Mouse (Mus musculus): ENCODE data around the gene Sirt2. TPM values are rescaled to one million over a fixed set of nuclear protein-coding genes. Genes with fewer than 3 reads are reported as not detected.

Sirt2 gene
- polyA plus RNA-seq, 1 experiment: 100.0 TPM

DNA sequence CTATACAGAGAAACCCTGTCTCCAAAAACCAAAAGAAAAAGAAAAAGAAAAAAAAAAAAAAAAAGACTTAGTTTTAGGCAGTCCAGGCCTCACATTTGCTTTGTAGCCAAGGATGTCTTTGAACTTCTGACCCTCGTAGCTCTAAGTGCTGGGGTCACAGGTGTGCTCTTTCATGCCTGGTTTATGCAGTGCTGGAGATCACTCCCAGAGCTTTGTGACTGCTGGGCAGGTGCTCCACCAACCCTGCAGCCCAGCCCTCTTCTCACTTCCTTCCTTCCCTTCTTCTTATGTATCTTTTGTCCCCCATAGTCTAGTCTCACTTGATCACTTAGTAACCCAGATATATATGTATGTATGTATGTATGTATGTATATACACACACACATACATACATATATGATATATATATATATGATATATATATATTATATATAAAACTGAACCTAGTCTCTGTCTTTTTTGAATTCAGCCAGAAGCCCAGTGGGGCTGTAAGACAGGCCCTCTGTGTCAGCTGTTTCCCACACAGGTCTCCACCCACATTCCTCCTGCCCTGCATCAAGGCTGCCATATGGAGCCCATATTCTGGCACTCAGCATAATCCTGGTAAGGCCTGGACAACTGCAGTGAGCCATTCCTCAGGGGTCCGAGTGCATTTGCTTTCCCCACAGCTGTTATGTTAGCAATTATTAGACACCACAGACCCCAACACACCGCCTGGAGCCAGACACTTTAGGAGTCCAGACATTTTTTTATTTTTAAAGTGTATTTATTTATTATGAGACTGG, 45.6 kb upstream of the Sirt2 start:
- TF ChIP-seq MYOG (IDR thresholded peaks at IDR 0.05; ENCODE audit: control insufficient read depth in 1 of 3, insufficient read depth in 1 of 3, insufficient read length in 2 of 3, low read depth in 2 of 3) (peak; percentile 61 to 98 (median 88)), E2F4 (IDR thresholded peaks at IDR 0.05; ENCODE audit: insufficient read depth) (no peak), TCF3 (IDR thresholded peaks at IDR 0.05; ENCODE audit: insufficient read length, low read depth) (peak; percentile 50), TCF12 (IDR thresholded peaks at IDR 0.05; ENCODE audit: insufficient read depth, poor library complexity, severe bottlenecking) (peak; percentile 88), MAX (IDR thresholded peaks at IDR 0.05; ENCODE audit: low read depth) (no peak), POLR2AphosphoS2 (IDR thresholded peaks at IDR 0.05; ENCODE audit: insufficient read length, low read depth) (no peak), CEBPB (IDR thresholded peaks at IDR 0.05; ENCODE audit: insufficient read depth, poor library complexity, severe bottlenecking) (no peak), USF1 (IDR thresholded peaks at IDR 0.05; ENCODE audit: low read depth) (no peak), MYOD1 (IDR thresholded peaks at IDR 0.05; ENCODE audit: control insufficient read depth in 1 of 3, insufficient read length in 2 of 3, low read depth in 2 of 3) (peak in 2 of 3 experiments; percentile 84)
- Histone ChIP-seq H3K4me2 (ENCODE audit: low read depth) (peak overlapping the region; percentile 15), H3K36me3 (ENCODE audit: control insufficient read depth, insufficient read depth) (peaks cover 21% of the 10 kb centered on the region), H3ac (ENCODE audit: control insufficient read depth, insufficient read length) (no peak overlapping the region), H3K79me2 (ENCODE audit: control insufficient read depth, insufficient read depth) (peaks cover 20% of the 10 kb centered on the region), H3K27me3 (ENCODE audit: control insufficient read depth, insufficient read depth, insufficient read length) (no peaks in the 10 kb centered on the region), H3K4me3 (no peak overlapping the region)

DNA sequence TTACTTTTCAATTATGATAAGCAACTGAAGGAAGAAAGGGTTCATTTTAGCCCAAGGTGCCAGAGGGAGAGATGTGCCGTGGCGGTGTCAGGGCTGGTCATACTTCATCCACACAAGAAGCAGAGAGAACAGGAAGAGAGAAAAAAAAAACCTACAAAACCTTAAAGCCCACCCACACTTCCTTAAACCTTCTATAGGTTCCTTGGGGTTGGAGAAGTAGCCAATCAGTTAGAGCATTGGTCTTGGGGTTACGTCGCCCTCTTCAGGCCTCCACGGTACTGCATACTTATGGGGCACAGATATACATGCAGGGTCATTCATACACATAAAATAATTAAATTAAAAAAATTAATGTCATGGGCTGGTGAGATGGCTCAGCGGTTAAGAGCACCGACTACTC, 44.5 kb upstream of the Sirt2 start:
- Histone ChIP-seq H3K4me3 (no peak overlapping the region), H3ac (ENCODE audit: control insufficient read depth, insufficient read length) (no peak overlapping the region), H3K36me3 (ENCODE audit: control insufficient read depth, insufficient read depth) (peaks cover 26% of the 10 kb centered on the region), H3K79me2 (ENCODE audit: control insufficient read depth, insufficient read depth) (peaks cover 20% of the 10 kb centered on the region), H3K4me2 (ENCODE audit: low read depth) (no peak overlapping the region), H3K27me3 (ENCODE audit: control insufficient read depth, insufficient read depth, insufficient read length) (no peaks in the 10 kb centered on the region)
- TF ChIP-seq MAX (IDR thresholded peaks at IDR 0.05; ENCODE audit: low read depth) (no peak), MYOD1 (IDR thresholded peaks at IDR 0.05; ENCODE audit: control insufficient read depth in 1 of 3, insufficient read length in 2 of 3, low read depth in 2 of 3) (no peak), TCF12 (IDR thresholded peaks at IDR 0.05; ENCODE audit: insufficient read depth, poor library complexity, severe bottlenecking) (no peak), SRF (IDR thresholded peaks at IDR 0.05; ENCODE audit: control insufficient read depth, insufficient read length, low read depth) (no peak), USF1 (IDR thresholded peaks at IDR 0.05; ENCODE audit: low read depth) (no peak), MYOG (IDR thresholded peaks at IDR 0.05; ENCODE audit: control insufficient read depth in 1 of 3, insufficient read depth in 1 of 3, insufficient read length in 2 of 3, low read depth in 2 of 3) (no peak), CEBPB (IDR thresholded peaks at IDR 0.05; ENCODE audit: insufficient read depth, poor library complexity, severe bottlenecking) (no peak), E2F4 (IDR thresholded peaks at IDR 0.05; ENCODE audit: insufficient read depth) (no peak), POLR2AphosphoS2 (IDR thresholded peaks at IDR 0.05; ENCODE audit: insufficient read length, low read depth) (no peak), REST (IDR thresholded peaks at IDR 0.05; ENCODE audit: insufficient read depth, insufficient read length) (no peak), POLR2A (IDR thresholded peaks at IDR 0.05; ENCODE audit: insufficient read length, low read depth) (no peak), TCF3 (IDR thresholded peaks at IDR 0.05; ENCODE audit: insufficient read length, low read depth) (no peak)

DNA sequence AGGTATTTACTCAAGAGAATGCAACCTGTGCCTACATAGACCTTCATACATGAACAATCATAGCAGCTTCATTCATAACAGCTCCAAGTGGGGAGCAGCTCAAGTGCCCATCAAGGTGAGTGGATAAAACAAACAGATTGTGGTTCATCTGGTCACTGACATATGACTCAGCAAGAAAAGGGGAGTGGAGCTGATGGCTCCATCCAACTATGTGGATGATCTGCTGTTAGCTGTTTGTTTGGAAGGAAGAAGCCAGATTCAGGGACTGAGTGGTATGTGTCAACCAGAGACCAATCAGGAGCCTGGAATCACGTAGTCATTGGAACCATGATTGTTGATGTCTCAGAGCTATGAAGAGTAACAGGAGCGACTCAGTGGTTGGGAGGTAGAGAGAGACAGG, 41.9 kb upstream of the Sirt2 start:
- peaks cover 26% of the 10 kb centered on the region for H3K36me3 ChIP-seq (ENCODE audit: control insufficient read depth, insufficient read depth)
- no peak overlapping the region for H3K4me3 ChIP-seq
- no peaks in the 10 kb centered on the region for H3K79me2 ChIP-seq (ENCODE audit: control insufficient read depth, insufficient read depth)
- TF ChIP-seq REST (IDR thresholded peaks at IDR 0.05; ENCODE audit: insufficient read depth, insufficient read length): no peak
- TF ChIP-seq TCF3 (IDR thresholded peaks at IDR 0.05; ENCODE audit: insufficient read length, low read depth): no peak
- TF ChIP-seq CEBPB (IDR thresholded peaks at IDR 0.05; ENCODE audit: insufficient read depth, poor library complexity, severe bottlenecking): no peak
- no peaks in the 10 kb centered on the region for H3K27me3 ChIP-seq (ENCODE audit: control insufficient read depth, insufficient read depth, insufficient read length)
- H3K4me2 ChIP-seq (ENCODE audit: low read depth): no peak overlapping the region
- no peak overlapping the region for H3ac ChIP-seq (ENCODE audit: control insufficient read depth, insufficient read length)

DNA sequence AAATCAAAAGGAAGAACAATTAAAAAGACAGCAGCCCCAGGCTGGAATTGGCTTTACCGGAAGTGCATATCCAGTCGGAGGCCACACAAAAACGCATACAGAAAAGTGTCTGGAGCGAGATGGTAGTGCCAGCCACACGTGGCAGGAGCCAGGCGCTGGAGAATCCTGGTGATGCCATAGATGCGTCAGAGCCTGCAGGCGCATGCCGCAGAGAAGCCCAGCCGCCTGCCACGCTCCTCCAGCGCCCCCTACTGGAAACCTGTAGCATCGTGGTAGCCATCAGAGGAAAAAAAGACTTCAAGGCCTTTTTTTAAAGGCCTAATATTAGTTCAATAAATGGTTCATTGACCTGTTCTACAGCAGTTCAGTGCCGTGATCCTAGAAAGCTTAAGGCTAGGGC, 39.9 kb upstream of the Sirt2 start:
- Histone ChIP-seq H3K4me3 (no peak overlapping the region), H3K4me2 (ENCODE audit: low read depth) (no peak overlapping the region), H3K27me3 (ENCODE audit: control insufficient read depth, insufficient read depth, insufficient read length) (no peaks in the 10 kb centered on the region), H3K79me2 (ENCODE audit: control insufficient read depth, insufficient read depth) (no peaks in the 10 kb centered on the region), H3ac (ENCODE audit: control insufficient read depth, insufficient read length) (no peak overlapping the region), H3K36me3 (ENCODE audit: control insufficient read depth, insufficient read depth) (peaks cover 26% of the 10 kb centered on the region)
- TF ChIP-seq MAX (IDR thresholded peaks at IDR 0.05; ENCODE audit: low read depth): no peak
- TF ChIP-seq MYOG (IDR thresholded peaks at IDR 0.05; ENCODE audit: control insufficient read depth in 1 of 3, insufficient read depth in 1 of 3, insufficient read length in 2 of 3, low read depth in 2 of 3): no peak
- no peak for TF ChIP-seq TCF12 (IDR thresholded peaks at IDR 0.05; ENCODE audit: insufficient read depth, poor library complexity, severe bottlenecking)
- no peak for TF ChIP-seq E2F4 (IDR thresholded peaks at IDR 0.05; ENCODE audit: insufficient read depth)
- TF ChIP-seq MYOD1 (IDR thresholded peaks at IDR 0.05; ENCODE audit: control insufficient read depth in 1 of 3, insufficient read length in 2 of 3, low read depth in 2 of 3): no peak
- no peak for TF ChIP-seq TCF3 (IDR thresholded peaks at IDR 0.05; ENCODE audit: insufficient read length, low read depth)
- TF ChIP-seq POLR2A (IDR thresholded peaks at IDR 0.05; ENCODE audit: insufficient read length, low read depth): no peak

DNA sequence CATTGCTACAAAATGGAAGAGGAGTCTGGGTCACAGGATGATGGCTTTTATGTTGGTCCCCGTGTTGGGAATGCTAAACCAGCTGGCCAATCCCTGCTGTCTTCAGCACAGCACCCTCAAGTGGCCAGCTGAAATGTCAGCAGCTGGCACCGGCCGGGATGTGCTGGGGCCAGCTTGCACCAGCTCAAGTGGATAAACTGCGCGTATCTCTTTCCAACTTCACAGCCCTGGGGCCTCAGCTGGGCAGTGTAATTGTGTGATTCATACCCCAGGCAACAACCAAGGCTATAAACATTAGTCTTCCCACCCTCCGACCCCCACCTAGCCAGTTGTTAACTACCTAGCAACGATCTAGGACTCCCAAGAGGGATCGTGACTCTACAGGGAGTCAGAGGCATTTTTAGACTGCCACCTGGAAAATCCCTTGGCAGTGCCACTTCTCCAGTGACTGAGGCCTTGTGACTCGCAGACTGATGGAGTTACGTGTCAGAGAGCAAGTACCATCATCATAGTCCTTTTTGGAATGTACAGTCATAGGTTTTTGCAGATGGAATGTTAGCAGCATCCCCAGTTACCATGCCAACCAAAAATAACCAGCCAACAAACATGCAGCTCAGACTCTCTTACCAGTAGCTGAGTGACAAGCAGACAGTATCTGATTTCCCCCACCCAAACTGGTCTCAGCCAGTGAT, 38.7 kb upstream of the Sirt2 start:
- no peak overlapping the region for H3ac ChIP-seq (ENCODE audit: control insufficient read depth, insufficient read length)
- TF ChIP-seq POLR2A (IDR thresholded peaks at IDR 0.05; ENCODE audit: insufficient read length, low read depth) (no peak), MYOD1 (IDR thresholded peaks at IDR 0.05; ENCODE audit: control insufficient read depth in 1 of 3, insufficient read length in 2 of 3, low read depth in 2 of 3) (peak in 1 of 3 experiments; percentile 3), CEBPB (IDR thresholded peaks at IDR 0.05; ENCODE audit: insufficient read depth, poor library complexity, severe bottlenecking) (no peak), MYOG (IDR thresholded peaks at IDR 0.05; ENCODE audit: control insufficient read depth in 1 of 3, insufficient read depth in 1 of 3, insufficient read length in 2 of 3, low read depth in 2 of 3) (peak in 1 of 3 experiments; percentile 26), REST (IDR thresholded peaks at IDR 0.05; ENCODE audit: insufficient read depth, insufficient read length) (no peak), SRF (IDR thresholded peaks at IDR 0.05; ENCODE audit: control insufficient read depth, insufficient read length, low read depth) (no peak)
- H3K79me2 ChIP-seq (ENCODE audit: control insufficient read depth, insufficient read depth): no peaks in the 10 kb centered on the region
- no peak overlapping the region for H3K4me3 ChIP-seq
- H3K36me3 ChIP-seq (ENCODE audit: control insufficient read depth, insufficient read depth): peaks cover 26% of the 10 kb centered on the region
- H3K27me3 ChIP-seq (ENCODE audit: control insufficient read depth, insufficient read depth, insufficient read length): no peaks in the 10 kb centered on the region
- H3K4me2 ChIP-seq (ENCODE audit: low read depth): no peak overlapping the region

All from myocyte (in vitro differentiated cells).